Mouse (Mus musculus) lung, adult 18-20 months (tissue): ENCODE data around the gene Pik3ap1.
A peak's percentile ranks its signal among the peaks of the same experiment; 100 is the strongest.

Experiments
- DNase-seq, 2 experiments: peaks; one replicate each; pipeline ENCODE4 v3.0.0; 2022; ENCODE audit warnings: mixed read lengths in 2 of 2

The Pik3ap1 gene

DNA sequence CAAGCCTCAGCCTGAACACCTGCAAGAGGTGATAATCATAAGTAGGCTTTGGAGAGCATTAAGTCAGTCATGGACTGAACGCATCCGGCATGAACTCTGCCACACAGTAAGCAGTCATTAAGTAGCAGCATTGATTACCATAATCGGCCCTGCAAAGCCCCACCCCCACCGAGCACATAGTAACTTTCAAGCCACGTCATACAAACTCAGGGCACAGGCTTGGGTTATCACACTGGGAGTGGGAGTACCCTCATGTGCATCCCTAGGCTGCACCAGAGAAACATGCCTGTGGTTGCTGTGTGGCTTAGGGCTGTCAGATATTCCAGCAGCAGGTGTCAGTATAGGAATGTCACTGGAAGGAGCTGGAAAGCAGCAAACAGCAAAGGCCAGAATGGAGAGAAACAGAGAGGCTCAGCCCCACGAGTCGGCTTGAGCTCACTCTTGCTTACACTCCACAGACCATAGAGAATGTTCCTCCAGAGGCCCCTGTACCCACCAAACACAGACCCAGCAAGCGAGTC, 105.1 kb downstream of the Pik3ap1 start:
- DNase-seq = no peak

DNA sequence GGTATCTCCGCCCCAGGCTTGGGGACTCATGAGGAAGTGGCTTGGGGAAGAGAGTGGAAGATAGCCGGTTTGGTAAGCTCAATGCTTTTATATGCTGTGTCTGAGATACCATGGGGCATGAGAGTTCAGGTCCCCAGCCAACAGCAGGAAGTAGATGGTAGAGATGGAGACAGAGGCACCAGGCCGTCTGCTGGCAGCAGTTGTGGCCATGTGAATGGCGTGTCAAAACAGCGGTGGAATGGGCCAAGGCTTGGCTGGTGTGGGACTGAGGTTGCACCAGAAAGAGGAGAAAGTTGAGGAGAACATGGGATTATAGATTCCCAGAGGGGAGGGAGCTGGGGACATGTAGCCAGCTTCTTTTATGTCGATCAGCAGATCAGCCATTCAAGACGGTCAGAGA, 106.3 kb downstream of the Pik3ap1 start:
- no peak for DNase-seq

DNA sequence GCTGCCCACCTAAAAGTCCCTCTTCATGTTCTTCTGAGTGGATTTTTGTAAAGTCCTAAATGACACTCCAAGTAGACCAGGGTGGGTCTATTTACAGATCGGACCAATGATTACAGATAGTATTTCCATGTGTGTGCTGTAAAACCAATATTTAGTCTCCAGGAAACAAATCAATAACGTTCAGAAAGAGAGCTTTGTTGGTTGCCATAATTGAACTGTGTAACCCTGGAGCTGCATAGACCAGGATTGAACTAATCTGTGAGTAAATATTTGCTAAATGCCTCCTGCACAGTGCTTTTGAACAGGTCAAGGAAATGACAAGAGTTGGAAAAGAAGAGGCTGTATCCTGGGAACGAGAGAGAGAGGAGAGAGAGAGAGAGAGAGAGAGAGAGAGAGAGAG, 109.3 kb downstream of the Pik3ap1 start:
- DNase-seq = no peak

DNA sequence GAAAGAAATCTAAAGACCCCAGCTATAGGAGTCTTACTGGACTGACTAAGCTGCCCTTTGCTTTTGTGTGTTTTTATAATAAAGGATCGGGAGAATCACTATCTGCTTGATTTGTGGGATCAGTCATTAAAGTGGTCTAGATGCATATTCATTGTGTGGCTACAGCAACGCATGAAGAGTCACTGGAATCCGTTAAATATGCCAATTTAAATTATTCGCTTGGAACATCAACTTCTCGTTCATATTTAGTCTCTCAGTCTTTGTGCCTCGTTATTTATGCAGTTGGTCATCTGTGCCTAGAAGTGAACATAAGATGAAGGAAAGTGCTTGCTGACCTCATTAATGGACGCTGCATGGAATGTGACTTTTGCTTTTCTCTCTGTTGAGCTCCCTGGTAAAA, 114.0 kb downstream of the Pik3ap1 start:
- no peak for DNase-seq

DNA sequence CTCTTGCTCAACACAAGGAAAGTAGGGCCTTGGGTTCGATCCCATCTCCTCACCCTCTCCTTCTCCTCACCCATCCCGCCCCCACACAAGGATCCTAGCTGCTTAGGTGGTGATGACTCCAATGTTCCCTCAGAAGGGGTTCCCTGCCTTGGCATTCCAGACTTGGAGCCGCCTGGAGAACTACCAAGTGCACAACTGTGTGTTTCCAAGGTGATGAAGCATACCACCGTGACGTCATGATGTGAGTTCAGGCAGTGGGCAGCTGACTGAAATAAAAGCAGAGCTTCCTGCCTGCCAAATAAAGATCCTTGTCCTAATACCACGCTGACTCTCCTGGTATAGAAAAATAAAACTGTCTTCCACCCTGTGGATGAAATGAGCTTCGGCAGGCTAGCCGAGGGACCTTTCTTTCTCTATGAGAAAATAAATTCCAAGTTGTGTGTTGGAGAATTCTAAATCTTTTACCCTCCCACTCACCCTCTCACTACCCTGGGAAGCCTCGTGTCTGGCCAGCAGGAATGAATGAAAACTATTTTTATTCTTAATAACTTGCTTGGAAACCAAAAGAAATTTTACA, 114.7 kb downstream of the Pik3ap1 start:
- peak; percentile 26 to 54 for DNase-seq

DNA sequence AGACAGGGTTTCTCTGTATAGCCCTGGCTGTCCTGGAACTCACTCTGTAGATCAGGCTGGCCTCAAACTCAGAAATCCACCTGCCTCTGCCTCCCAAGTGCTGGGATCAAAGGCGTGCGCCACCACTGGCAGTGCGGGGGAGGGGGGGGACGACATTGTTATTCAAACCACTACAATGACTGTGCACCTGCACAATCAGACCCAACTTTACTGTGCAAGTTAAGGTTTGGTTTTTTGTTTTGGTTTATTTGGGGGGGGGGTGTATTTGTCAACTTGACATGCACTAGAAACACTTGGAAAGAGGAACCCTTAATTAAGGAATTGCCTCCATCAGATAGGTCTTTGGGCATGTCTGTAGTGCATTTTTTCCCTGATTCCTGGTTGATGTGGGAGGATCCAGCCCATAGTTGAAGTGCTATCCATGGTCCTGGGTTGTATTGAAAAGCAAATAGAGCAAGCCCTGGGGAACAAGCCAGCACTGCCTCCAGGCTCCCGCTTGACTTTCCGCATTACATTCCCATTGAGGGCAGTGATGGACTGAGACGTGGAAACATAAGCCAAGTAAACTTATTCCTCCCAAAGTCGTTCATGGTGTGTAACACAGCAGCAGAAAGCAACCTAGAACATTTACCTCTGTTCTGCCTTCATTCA, 118.5 kb downstream of the Pik3ap1 start:
- no peak for DNase-seq

DNA sequence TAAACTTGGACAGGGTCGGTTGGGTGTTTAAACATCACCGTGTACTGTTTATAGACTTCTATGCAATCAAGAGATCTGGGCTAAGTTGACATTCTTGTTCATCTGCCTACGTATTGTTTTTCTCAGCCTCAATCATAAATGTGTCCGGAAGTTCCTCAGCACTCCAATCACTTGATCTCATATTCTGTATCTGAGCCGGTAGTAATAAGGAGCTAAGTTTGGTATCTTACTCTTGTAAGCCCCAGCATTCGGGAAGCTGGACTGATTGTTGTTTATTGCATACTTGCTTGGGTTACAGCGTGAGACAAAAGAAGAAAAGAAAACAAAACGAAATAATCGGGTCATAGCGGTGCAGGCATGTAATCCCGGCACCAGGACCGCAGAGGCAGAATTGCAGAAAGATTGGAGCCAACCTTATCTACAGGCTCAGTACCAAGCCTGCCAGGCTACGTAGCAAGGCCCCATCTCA, 120.5 kb downstream of the Pik3ap1 start:
- DNase-seq = no peak

DNA sequence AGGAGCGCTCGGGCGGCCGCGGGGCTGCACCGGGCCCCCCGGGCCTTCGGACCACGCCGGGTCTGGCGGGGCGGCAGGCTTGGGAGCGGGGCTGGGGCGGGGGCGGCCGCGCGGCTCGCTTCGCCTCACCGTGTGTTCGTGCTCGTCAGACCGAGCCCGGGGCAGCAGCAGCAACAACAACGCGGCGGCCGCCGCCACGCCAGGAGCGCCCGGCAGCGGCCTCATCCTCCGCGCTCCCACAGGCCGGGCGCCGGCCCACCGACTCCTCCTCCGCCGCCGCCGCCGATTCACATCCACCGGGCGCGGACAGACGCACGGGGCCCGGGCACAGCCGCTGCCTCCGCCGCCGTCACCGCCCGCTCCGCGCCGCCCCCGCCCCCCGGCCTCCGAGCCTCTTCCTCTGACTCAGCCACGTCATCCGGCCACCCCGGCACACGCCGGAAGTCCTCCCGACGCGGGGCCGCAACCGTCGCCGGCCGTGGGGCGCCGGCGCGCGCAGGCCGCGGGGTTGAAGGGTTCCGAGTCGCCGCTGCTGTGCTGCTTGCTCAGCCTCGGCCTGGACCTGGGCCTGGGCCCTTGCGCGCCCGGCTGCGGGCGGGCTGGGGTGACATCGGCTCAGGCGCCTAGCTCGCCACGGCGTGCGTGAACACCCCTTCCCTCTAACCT, 121.1 kb downstream of the Pik3ap1 start, which contains the start of gene Tm9sf3:
Tm9sf3 (minus strand) TSS at position 368 of the 666 bp plus-strand sequence.
- peak; percentile 86 to 90 for DNase-seq

DNA sequence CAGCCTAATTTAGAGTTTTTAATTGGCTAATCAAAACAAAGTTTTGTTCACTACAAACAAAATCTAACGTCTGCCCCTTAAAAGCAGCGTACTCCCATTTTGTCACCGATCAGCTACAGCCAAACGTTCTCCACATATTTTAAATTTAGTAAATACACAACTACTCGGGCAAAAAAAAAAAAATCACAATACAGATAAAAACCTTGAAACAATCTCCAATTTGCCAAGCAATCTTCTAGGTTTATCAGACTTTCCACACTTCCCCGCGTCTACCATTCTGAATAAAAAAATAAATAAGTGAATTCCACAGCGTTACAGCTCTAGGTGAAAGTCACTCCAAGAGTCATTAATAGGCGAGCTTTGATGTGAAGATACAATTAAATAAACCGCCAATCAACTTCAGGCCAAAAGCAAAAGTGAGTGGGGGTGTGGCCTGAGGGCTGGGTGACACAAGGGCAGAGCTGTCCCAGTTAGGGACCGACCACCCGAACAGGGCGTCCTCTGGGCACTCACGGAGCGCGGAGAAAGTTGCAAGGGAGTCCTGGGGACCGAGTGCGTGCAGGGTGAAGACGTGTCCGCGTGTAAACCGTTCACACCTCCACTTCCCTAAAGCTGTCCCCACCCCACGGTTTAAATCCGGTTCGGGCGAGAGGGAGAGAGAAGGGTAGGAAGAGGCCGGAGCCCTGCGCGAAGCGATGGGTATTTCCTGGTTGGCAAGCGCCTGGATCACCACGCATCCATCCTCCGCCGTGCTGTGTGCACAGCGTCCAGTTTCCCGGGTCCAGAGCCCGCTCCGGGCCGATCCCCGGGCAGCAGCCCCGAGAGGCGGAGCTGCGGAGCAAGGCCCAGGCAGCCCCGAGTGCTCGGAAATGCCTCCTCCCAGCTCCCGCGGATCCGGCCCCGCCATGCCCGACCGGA, 121.9 kb downstream of the Pik3ap1 start:
- peak; percentile 69 to 75 for DNase-seq

DNA sequence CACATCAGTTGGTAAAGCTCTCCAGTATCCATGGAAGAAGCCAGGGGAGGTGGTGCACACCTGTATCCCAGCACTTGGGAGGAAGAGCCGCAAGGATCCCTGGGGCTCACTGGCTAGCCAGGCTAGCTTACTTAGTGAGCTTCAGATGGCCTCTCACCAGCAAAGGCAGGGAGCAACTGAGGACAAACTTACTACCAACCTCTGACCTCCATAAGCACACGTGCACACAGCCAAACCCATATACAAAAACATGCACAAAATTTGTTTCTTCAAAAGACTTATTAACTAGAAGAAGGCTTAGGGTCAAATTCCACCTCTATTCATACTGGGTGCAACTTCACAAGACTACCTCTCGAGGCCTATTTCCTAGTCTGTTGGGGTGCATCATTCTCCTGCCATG, 124.2 kb downstream of the Pik3ap1 start:
- no peak for DNase-seq

DNA sequence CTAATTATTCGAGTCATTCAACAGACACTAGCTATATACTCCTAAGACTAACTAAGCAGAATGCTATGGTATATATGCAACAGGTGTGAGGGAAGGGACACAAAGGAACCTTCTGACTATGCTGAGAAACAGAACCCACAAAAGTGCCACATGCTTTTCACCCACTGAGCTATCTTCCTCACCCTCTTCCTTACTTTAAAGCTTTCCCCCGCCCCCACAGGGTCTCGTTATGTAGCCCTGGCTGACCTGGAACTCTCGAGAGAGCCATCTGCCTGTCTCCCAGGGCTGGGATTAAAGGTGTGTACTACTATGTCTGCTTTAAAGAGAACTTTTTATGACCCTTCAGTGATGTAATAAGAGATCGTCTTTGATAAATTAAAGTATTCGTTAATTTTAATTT, 125.6 kb downstream of the Pik3ap1 start:
- no peak for DNase-seq

DNA sequence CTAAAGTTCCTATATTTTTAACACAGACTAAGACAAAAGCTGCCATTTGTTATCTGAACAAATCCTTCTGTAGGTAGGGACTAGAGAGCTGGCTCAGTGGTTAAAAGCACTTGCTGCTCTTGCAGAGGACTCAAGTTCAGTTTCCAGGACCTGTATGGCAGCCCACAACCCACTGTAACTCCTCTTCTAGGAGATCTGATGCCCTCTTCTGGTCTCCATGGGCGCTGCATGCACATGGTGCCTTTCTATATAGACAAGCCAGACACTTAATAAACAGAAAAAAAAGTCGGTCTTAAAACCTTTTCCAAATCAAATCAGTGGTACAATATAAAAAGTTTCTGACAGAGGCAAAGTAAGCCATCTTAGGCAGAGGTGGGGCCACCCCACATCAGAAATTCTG, 126.2 kb downstream of the Pik3ap1 start:
- DNase-seq = peak; percentile 33 to 46

DNA sequence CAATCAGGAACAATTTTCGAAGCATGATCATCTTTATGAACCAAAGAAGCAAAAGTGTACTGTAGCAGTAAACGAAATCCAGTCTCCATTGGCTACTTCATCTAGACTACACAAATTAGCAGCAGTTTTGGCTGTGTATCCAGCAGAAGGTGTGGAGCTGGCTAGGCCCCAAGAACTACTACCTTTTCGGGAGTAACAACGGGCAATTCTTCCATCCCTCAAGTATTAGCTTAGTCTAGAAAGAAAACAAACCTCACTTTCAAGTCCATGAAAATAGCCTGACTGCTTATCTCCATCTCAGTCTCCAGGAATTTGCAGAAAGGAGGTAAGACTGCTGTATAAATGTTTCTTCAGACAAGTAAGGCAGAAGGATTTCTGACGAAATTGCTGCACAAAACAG, 130.3 kb downstream of the Pik3ap1 start:
- peak; percentile 53 to 55 for DNase-seq

DNA sequence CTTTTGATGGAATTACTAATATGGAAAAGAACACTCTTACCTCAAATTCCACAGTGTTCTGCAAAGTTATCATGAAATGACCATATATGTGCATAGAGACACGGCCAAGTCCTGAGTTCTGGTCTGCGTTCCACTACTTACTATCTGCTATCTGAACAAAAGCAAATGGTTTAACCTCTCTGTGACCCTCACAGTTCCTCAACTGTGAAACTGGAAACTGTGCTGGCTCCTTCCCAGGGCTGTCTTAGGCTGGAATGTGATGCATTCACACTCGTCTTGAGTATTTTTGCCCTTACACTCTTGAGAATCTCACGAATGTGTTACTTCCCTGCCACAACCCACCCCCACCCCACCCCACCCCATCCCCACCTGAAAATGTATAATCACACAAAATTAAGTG, 135.9 kb downstream of the Pik3ap1 start:
- DNase-seq = peak; percentile 12 to 30

DNA sequence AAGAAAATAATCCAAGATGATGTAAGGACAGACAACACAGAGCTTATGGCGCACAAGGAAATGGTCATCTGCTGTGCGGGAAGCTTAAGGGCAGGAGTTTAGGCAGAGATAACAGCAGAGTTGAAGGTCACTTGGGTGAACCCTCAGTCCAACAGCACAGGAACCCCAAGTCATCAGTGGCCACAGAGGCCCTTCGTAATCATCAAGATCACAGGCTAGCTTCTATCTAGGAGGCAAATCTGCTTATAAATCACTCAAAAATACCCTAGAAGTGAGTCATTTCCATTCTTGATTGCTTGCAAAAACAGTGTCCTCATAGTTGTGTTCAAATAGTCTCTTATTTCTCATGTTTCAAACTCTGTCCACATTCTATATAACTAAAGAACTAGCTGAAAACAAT, 136.6 kb downstream of the Pik3ap1 start:
- no peak for DNase-seq

DNA sequence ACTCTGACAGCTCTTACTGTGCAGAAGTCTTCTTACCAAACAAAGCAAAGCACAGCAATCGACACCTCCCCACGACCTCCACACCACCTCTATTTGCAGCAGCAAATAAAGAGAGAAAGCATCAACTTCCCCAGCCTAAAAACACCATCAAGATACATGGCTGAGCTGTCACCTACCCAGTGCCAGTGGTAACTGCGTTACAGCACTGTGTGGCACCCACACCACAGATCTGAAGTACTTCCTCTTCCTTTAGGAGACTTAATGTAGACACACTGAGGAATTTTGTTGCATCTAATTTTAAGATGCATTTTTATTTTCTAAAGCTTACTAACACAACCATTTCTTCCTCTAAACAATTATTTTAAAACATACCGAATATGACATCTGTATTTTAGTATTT, 138.6 kb downstream of the Pik3ap1 start:
- no peak for DNase-seq

DNA sequence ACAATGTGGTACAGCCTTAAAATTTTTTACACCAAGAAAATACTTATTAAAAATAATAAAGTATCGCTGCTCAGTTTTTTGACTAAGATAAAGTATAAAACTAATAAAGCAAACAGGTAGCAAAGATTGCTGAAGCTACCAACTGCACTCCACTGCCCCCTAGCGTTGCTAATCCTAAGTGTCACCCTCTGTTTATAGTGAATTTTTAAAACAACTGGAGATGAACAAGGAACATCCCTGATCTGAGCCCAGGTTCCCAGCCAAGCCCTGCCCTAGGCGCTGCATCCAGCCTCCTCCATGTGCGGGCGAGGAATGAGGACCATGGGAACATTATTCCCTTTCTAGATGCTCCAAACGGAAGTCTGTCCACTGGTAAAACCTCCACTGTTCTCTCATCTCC, 140.3 kb downstream of the Pik3ap1 start:
- DNase-seq = peak; percentile 17 to 31

DNA sequence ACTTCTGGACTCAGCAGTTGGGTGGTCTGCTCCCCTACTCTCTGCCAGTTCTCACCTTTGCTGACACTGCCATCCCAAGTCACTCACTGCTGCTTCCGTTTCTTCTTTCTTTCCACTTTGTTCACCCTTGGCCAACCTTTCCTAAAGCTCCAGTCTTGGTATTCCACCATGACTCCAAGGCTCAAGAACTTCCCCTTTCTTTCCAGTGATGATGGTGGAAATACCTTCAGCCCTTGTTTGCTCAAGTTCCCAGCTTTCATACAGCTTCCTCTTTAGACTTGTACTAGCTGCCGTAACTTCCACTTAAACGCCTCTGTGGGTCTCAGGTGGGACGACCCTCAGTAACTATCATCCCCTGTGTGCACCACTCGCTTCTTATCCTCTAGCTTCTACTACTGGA, 142.9 kb downstream of the Pik3ap1 start:
- DNase-seq = no peak

DNA sequence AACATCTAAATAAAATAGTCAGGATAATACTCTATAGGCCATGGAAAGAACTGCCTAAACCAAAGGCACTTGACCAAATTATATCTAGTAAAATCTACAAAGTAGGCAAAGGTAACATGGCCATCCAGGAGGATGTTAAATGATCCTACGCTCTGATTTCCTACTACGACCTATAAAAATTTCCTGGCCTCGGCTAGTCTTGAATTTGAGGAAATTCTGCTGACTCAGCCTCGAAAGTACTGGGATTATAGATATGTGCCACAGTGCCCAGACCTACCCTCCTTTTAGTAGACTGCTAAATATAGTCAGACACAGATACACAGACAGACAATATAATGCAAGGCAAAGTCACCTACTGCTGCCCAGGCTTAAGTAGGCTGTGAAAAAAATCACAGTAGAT, 151.2 kb downstream of the Pik3ap1 start:
- no peak for DNase-seq
